Mouse (Mus musculus) frontal cortex, adult 2 months (tissue): ENCODE measurements around the gene Fam24a. TPM values are rescaled to one million over a fixed set of nuclear protein-coding genes. Genes with fewer than 3 reads are reported as not detected.

ENCODE experiments used
- polyA plus RNA-seq: library from polyadenylated mRNA; depleted of rRNA; stranded (reverse); fragments of >200 nt; gene quantifications from 2 replicates; pipeline ENCODE4 v1.2.3, GENCODE M21; 2012; rRNA removed

Fam24a gene
- polyA plus RNA-seq, 1 experiment = not detected

Other genes with a start within 250 kb of the Fam24a start
- not detected in 2 replicates for gene 4933402N03Rik, start 187.6 kb upstream of the Fam24a start, polyA plus RNA-seq
- gene 5430419D17Rik, start 159.5 kb upstream of the Fam24a start, polyA plus RNA-seq = 0.06 and 0.17 TPM in 2 replicates
- 0.23 and 0.30 TPM in 2 replicates for gene Cuzd1, start 11.6 kb upstream of the Fam24a start, polyA plus RNA-seq
- gene Fam24b, start 4.3 kb upstream of the Fam24a start, polyA plus RNA-seq = 0.14 and 0.17 TPM in 2 replicates
- gene 2310057M21Rik, start 28.9 kb downstream of the Fam24a start, polyA plus RNA-seq = 15.3 and 17.2 TPM in 2 replicates
- gene Pstk, start 37.3 kb downstream of the Fam24a start, polyA plus RNA-seq = 54.4 and 57.6 TPM in 2 replicates
- gene Ikzf5, start 76.7 kb downstream of the Fam24a start, polyA plus RNA-seq = 15.6 and 18.5 TPM in 2 replicates
- 35.7 and 42.8 TPM in 2 replicates for gene Acadsb, start 76.7 kb downstream of the Fam24a start, polyA plus RNA-seq
- not detected in 2 replicates for gene Hmx3, start 209.0 kb downstream of the Fam24a start, polyA plus RNA-seq
- gene Hmx2, start 214.9 kb downstream of the Fam24a start, polyA plus RNA-seq = not detected in 2 replicates
- 75.0 and 75.8 TPM in 2 replicates for gene Bub3, start 226.4 kb downstream of the Fam24a start, polyA plus RNA-seq